Mouse (Mus musculus) brown adipose tissue, adult 24 weeks (tissue): ENCODE results near the gene Glrx2. TPM values are rescaled to one million over a fixed set of nuclear protein-coding genes. Genes with fewer than 3 reads are reported as not detected.

ENCODE experiments used
- H3K27ac ChIP-seq: fragments of 200-500 bp; replicated peaks from 2 replicates; pipeline ENCODE4 v1.5.1; 2012; ENCODE audit warnings: low read depth, mild to moderate bottlenecking, low read length
- H3K4me1 ChIP-seq: fragments of 200-500 bp; 2 replicates; pipeline ENCODE4 v1.6.1; 2012; ENCODE audit warnings: low read length, mixed read lengths; ENCODE audit not compliant: control insufficient read depth, insufficient read depth, insufficient read length
- H3K4me3 ChIP-seq: fragments of 200-500 bp; 2 replicates; pipeline ENCODE4 v1.5.1; 2012; ENCODE audit warnings: low read depth, mild to moderate bottlenecking, low read length, moderate library complexity; ENCODE audit not compliant: insufficient read depth
- polyA plus RNA-seq: library from polyadenylated mRNA; stranded (reverse); fragments of >200 nt; gene quantifications from 2 replicates; pipeline ENCODE4 v1.2.4, GENCODE M21; 2012; ENCODE audit not compliant: missing spikeins, insufficient read depth, insufficient read length

Gene Glrx2
- polyA plus RNA-seq, 1 experiment = 102 TPM

DNA sequence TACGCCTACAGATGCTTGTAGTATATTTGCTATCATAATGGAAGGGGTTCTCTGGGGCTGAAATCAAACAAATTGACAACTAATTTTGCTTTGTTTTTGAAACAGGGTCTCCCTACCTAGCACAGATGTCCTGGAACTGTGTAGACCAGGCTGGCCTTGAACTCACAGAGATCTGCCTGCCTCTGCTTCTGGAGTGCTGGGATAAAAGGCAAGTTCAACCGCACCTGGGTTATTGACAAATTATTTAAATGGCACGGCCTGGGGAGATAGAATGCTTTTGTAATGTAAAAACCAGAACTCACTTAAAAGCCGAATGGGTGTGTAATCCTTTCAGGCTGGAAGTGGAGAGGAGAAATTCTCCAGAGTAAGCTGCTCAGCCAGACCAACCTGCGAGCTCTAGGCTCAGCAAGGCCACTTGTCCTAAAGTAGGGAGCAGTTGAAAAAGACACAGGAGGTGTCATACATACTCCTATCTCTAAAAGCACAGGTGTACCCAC, 17.8 kb downstream of the Glrx2 start:
- Histone ChIP-seq H3K27ac (no peak overlapping the region), H3K4me1 (no peaks in the 10 kb centered on the region), H3K4me3 (no peak overlapping the region)

DNA sequence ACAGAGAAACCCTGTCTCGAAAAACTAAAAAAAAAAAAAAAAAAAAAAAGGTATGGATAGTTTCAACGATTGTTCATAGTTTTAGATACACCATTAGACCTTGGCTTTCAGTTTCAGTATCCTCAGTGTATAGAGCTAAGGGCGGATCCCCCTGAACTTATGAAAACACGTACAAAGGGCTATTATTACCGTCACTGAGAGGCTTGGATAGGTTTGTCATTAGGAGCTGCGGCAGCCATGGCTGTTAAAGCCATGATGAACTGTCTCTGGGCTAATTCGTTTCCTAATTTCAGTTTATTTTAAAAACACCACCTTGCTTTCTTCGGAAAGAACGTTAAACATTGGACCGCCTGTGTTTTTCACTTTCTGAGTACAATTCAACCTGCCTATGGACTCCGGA, 22.7 kb downstream of the Glrx2 start:
- Histone ChIP-seq H3K4me1 (no peaks in the 10 kb centered on the region), H3K27ac (no peak overlapping the region), H3K4me3 (peak overlapping the region; percentile 71)

DNA sequence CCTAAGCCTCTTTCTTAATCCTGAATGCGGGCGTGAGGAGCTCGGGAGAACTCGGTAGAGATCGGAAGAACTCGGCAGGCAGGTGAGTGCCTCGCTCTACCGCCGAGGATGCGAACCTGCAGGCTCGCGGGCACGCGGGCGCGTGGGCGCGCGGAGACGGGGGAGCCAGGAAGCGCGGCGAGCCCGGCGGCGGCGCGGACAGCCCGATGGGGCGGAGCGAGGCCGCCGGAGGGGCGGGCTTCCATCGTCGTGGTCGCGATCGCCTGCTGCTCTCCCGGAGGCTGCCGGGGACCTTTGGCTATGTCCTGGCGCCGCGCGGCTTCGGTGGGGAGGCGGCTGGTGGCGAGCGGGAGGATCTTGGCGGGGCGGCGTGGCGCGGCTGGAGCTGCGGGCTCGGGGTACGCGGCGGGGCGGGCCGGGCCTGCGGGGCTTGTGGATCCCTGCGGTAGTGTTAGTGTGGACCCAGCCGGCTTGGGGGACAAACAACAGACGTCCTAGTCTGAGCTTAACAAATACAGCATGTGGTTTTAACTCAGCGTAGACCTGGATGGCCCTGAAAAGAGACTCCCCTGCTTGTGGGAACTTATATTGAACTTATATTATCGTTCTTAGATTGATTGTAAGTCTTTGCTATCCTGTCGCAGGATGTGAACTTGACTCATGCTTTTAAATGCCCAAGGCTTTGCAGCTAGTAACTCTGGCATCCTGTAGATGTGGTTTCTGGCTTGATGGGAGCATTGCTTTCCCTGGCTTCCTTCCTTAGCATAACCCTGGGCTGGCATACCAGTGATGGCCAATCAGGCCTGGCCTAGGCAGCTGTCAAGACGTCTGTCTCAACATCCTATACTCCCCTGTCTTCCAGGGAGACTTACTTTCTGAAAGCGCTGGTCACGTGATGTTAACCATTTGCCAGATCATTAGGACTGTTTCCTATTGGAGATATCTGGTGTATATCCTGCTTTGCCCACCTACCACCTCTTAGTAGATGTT, 23.5 kb downstream of the Glrx2 start:
- H3K4me3 ChIP-seq = peak overlapping the region; percentile 71
- H3K27ac ChIP-seq = peak overlapping the region; percentile 35
- no peaks in the 10 kb centered on the region for H3K4me1 ChIP-seq

DNA sequence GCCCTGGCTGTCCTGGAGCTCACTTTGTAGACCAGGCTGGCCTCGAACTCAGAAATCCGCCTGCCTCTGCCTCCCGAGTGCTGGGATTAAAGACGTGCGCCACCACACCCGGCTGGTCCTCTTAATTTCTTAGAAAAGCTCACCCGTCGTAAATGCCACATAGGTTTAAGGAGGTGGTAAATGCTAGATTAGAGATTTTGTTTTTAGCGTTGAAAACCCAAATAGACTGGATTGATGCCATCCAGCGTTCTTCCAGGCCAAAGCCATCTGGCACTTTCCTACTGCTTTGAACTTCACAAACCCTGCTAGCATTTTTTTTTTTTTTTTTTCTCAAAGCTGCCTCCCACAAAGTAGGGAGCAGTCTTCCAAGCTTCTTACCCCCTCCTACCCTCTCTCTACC, 24.4 kb downstream of the Glrx2 start:
- Histone ChIP-seq H3K4me1 (no peaks in the 10 kb centered on the region), H3K27ac (no peak overlapping the region), H3K4me3 (no peak overlapping the region)

DNA sequence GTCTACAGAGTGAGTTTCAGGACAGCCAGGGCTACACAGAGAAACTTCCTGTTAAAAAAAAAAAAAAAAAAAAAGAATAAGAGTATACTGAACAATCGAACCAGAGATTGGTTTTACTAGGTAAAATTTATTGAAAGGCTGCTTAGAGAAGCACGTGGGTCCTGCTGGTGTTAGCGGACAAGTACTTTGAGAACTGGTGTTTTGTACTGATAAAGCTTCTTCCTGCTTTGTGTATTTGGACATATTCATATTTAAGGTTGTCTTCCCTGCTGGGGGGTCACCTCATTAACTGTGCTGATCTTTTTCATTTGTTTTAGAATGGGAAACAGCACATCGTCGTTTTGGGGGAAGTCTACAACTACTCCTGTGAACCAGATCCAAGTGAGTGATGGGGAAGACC, 25.2 kb downstream of the Glrx2 start:
- H3K4me1 ChIP-seq = no peaks in the 10 kb centered on the region
- H3K4me3 ChIP-seq = no peak overlapping the region
- H3K27ac ChIP-seq = no peak overlapping the region

DNA sequence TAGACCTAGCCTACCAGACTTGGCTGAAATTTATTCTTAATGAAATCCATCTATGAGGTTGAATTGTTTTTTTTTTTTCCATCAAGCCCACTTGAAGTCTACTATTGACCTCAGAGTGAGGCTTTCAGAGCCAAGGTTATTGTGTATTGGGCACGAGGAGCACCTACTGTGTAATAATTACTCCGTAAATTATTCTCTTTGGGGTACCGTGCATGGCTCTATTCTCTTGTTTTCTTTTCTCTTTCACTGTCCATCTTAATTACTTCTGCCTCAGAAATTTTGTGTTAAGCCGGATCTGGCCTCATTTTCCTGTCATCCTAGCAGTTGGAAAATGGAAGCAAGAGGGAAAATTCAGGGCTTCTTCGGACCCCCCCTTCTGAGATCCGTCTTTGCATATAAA, 26.0 kb downstream of the Glrx2 start:
- Histone ChIP-seq H3K27ac (no peak overlapping the region), H3K4me1 (no peaks in the 10 kb centered on the region), H3K4me3 (no peak overlapping the region)

DNA sequence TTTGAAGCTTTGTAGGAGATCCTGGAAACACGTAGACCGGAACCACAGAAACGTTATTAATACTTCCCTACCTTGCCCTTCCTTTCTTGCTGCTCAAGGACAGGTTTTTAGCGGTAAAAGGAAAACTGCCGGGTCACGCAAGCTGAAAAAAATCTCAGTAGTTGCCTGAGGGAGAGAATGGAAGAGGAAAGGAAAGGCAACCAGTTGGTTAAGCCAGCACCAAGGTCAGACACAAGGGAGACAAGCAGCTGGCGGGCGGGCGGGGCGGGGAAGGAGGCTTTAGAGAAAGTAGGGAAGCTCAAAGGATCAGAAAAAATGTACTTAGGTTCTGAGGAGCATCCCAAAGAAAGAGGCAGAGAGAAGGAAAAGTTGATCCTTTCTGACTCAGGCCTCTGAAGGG, 29.7 kb downstream of the Glrx2 start:
- no peak overlapping the region for H3K27ac ChIP-seq
- no peak overlapping the region for H3K4me3 ChIP-seq
- H3K4me1 ChIP-seq = no peaks in the 10 kb centered on the region

DNA sequence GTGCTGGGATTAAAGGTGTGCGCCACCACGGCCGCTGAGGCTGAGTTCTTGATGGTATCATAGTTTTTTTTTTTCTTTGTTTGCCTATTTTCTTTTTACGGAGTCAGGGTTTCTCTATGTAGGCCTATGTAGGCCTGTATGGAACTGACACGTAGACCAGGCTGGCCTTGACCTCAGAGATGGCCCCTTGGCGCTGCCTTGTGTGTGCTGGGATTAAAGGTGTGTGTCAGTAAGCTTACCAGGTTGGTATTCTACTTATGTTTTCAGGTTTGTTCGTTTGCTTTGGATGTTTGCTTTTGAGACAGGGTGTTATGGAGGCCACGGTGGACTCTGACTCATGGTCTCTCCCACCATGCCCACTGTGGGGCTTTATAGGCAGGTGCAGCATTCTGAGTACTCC, 46.0 kb downstream of the Glrx2 start:
- H3K4me1 ChIP-seq = no peaks in the 10 kb centered on the region
- H3K4me3 ChIP-seq = no peak overlapping the region
- H3K27ac ChIP-seq = no peak overlapping the region

DNA sequence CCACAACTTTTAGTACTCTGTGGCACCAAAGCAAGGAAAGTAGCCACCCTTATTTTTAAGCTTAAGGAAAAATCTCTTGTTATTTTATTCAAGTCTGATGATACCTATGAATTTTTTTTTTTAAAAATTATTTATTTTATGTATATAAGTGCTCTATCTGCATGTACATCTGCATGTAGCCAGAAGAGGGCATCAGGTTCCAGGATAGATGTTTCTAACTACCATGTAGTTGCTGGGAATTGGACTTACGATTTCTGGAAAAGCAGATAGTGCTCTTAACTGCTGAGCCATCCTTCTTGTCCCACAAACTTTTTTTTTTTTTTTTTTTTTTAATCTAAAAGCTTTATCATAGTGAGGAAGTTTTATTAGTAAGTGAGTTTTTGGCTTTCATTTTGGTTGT, 48.3 kb downstream of the Glrx2 start:
- H3K4me1 ChIP-seq = no peaks in the 10 kb centered on the region
- H3K27ac ChIP-seq = no peak overlapping the region
- no peak overlapping the region for H3K4me3 ChIP-seq

DNA sequence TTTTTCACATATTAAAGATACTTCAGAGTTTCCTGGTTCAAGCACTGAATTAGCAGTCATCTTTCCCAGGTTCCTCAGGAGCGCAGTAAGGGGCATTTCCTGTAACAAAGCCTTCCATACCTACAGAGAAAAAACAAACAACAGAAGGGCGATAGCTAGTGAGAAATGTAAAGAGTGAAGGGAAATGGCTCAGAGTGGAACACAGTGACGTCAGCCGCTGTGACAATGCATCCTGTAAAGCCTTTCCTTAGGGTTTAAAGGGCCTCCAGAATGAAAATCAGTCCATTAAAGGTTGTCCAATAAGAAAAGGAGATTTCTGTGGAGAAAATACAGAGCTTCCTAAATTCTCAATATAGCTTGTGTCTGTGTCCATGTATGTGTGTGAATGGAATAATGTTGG, 49.7 kb downstream of the Glrx2 start:
- no peak overlapping the region for H3K27ac ChIP-seq
- H3K4me1 ChIP-seq = no peaks in the 10 kb centered on the region

DNA sequence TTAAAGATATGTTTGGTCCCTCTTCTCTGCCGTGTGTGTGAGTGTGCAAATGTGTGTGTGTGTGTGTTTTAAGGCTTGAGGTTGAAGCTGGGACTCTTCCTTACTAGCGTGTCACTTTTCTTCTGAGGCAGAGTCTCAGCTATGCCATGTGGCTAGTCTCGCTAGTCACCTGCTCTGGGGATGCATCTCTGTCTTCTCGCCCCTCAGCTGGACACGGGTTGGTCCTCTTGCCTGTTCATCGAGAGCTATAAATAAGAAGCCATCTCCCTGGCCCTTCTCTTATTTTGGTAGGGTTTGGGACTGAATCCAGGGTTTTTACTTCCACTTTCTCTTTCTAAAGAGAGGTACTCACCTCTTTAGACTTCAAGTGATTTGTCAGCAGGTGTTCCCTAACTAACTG, 50.1 kb downstream of the Glrx2 start:
- Histone ChIP-seq H3K4me1 (no peaks in the 10 kb centered on the region), H3K4me3 (no peak overlapping the region)

More for the DNA sequence above, 49.7 kb downstream of the Glrx2 start:
- no peak overlapping the region for H3K4me3 ChIP-seq

DNA sequence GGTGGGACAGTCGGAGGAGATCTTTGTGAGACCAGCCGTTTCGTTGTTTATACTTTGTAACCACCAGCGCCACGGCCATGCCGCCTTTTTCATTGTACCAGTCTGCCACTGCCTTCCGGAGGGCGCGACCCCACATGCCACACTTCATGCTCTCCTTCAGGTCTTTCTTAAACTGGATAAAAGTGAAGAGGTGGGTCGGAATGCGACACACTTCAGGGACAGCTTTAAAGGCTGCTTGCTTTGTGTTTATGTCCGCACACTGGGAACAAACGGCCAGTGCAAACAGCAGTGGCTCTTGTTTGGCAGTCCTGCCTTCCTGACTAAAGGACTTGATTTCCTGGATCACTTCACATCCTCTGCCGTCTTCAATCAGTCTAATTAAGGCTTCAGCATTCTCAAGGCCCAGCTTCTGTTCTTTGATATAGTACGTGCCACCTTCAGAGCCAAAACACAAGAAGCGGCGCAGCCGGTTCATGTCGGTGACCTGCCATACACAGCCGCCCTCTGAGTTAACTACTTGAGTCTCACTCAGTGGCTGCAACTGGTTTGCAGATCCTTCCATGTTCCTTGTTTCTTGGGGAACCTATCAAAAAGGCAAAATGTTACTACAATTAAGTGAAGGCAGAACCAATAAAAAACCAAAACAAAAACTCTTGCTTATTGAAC, 54.4 kb downstream of the Glrx2 start:
- H3K4me1 ChIP-seq = no peaks in the 10 kb centered on the region
- no peak overlapping the region for H3K27ac ChIP-seq
- no peak overlapping the region for H3K4me3 ChIP-seq

More for the DNA sequence above, 50.1 kb downstream of the Glrx2 start:
- H3K27ac ChIP-seq = no peak overlapping the region

DNA sequence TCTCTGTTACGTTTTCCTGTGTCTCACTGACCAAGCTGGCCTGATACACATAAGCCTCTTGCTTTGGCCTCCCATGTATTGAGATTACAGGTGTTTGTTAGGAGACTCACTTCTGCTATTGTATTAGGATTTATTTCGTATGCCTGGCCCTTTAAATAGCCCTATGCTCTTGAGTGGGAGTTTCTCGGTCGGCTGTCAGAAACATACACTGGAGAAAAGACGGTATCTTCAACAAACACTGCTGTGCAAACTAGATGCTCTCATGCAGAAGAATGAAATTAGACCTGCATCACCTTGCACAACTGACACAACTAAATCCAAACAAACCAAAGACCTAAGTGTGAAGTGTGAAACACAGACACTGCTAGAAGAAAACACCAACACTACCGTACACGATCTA, 56.9 kb downstream of the Glrx2 start:
- Histone ChIP-seq H3K4me3 (no peak overlapping the region), H3K4me1 (no peaks in the 10 kb centered on the region), H3K27ac (no peak overlapping the region)

DNA sequence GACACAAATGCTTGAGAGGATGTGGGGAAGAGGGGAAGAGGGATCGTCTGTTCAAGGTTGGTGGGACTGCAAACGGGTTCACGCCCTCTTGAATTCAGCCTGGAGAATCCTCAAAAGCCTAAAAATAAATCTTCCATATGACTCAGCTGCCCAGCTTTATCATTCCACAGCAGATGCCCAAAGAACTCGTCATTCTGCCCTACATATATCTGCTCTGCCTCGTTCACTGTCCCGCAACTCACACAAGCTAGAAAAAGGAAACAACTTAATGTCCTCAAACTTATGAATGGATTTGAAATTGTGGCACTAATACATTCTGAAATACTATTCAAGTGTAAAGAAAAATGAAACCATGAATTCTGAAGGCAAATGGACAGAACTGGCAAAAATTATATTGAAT, 57.8 kb downstream of the Glrx2 start:
- H3K4me1 ChIP-seq = no peaks in the 10 kb centered on the region
- no peak overlapping the region for H3K4me3 ChIP-seq
- no peak overlapping the region for H3K27ac ChIP-seq

DNA sequence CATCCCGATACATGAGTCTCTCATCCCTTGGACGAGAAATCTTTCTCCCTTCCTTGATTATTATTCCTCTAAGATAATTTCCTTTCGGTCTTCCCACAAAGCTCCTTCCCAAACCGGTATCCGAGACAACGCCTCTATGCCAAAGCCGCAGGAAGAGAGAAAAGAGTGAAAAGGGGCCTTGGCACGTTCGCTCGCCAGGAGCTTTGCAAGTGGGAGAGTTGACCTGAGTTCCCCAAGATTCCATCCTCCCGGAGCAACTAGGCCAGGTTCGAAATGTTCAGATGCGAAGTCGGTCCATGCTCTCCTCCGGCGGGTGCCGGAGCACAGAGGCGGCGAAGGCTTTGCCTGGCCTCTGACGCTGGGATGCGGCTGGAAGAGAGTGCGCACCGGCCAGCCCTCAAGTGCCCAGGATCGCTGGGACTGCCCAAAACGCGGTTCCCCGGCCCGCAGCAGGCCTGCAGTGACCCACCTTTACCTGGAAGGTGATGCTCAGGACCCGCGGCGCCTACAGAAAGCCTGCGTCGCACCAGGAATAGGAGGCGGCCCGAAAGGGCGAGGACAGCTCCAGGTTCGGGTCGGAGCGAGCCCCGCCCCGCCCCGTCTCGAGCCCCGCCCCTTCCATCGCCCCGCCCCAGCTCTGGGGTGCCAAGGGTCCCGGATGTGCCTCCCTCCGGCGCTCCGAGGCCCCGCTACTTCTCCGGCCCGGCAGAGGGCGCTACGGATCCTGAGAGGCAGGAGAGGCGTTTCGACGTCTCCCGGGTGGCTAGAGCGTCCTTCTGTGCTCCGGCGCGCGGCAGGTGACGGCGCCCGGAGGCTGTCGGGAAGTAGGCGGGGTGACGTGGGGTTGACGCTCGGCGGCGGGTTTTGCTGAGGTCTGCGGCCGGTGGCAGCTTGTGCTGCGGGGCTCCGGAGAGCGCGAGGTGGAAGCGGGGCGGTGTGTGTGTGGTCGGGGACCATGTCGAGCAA, 60.6 kb downstream of the Glrx2 start, which contains the start of the genes Trove2 and Uchl5:
Gene Trove2, minus strand, starts transcription at position 623 of the 966 bp plus-strand sequence.
Gene Uchl5, plus strand, starts transcription at position 827 of the 966 bp plus-strand sequence.
- Histone ChIP-seq H3K4me3 (peak within 1 kb of the TSS; percentile 91), H3K27ac (no peak within 1 kb of the TSS), H3K4me1 (no peaks in the 10 kb centered on the region)
